Mouse (Mus musculus) embryonic stem cell, embryonic (primary cell): Measurements from ENCODE around the gene Olfr1426.
"Not testable (repeated sequence)": the region's sequence is repeated elsewhere in the genome, so short reads cannot be mapped to it uniquely, and the experiment has no call there.

ENCODE experiments used
- CTCF ChIA-PET, 4 experiments: fragments of 300-600 bp in 2 of 4; fragments of 350-600 bp in 2 of 4; sonication (Branson Sonifier 250); formaldehyde crosslinking; loops; one replicate each; lab custom pipeline; 2022; ENCODE audit warnings: inconsistent platforms in 2 of 4; lab: Charles Lee
- POLR2A ChIA-PET, 4 experiments: fragments of 300-600 bp in 2 of 4; fragments of 350-600 bp in 2 of 4; sonication (Branson Sonifier 250); formaldehyde crosslinking; loops; one replicate each; lab custom pipeline; 2022; ENCODE audit warnings: antibody characterized with exemption in 4 of 4, inconsistent platforms in 1 of 4; lab: Charles Lee

The Olfr1426 gene

GRCm38 (mm10) chr19:12091913-12092312 lies at the start of gene Olfr1426:
TSS of gene Olfr1426 (minus strand) at chr19:12092013.
- ChIA-PET POLR2A (no interaction called here), CTCF (no interaction called here)

GRCm38 (mm10) chr19:12134289-12134688 lies 42.5 kb upstream of the Olfr1426 start:
- ChIA-PET CTCF (no interaction called here), POLR2A (no interaction called here)

GRCm38 (mm10) chr19:12123103-12123502 lies 31.3 kb upstream of the Olfr1426 start, which contains the start of gene Olfr76:
TSS of gene Olfr76 (minus strand) at chr19:12123203.
- POLR2A ChIA-PET: no interaction called here
- CTCF ChIA-PET: no interaction called here

GRCm38 (mm10) chr19:12116464-12116863 lies 24.7 kb upstream of the Olfr1426 start:
- POLR2A ChIA-PET: interaction anchor here in 1 of 4 experiments (0.6 kb wide), 1 partner anchor 106 kb away, joined by 4 read pairs; no protein-coding TSS in a partner anchor
- CTCF ChIA-PET: no interaction called here

- POLR2A ChIA-PET: no interaction called here
- CTCF ChIA-PET: no interaction called here
Measured at GRCm38 (mm10) chr19:12115797-12116196, 24.0 kb upstream of the Olfr1426 start, which contains the start of gene Olfr1428. TSS of gene Olfr1428 (minus strand) at chr19:12115897.

- ChIA-PET POLR2A (no interaction called here), CTCF (no interaction called here)
Measured at GRCm38 (mm10) chr19:12113807-12114206, 22.0 kb upstream of the Olfr1426 start.

- POLR2A ChIA-PET: no interaction called here
- CTCF ChIA-PET: no interaction called here
Measured at GRCm38 (mm10) chr19:12104541-12104940, 12.7 kb upstream of the Olfr1426 start.

GRCm38 (mm10) chr19:12103234-12103633 lies 11.4 kb upstream of the Olfr1426 start, which contains the start of gene Olfr1427:
TSS of gene Olfr1427 (minus strand) at chr19:12103334.
- ChIA-PET POLR2A (no interaction called here), CTCF (no interaction called here)

GRCm38 (mm10) chr19:12077631-12078030 lies 14.2 kb downstream of the Olfr1426 start, which contains the start of gene Olfr1425:
TSS of gene Olfr1425 (minus strand) at chr19:12077731.
- CTCF ChIA-PET: not testable (repeated sequence)
- POLR2A ChIA-PET: interaction anchor here in 1 of 4 experiments (0.6 kb wide), 1 partner anchor 18 kb away, joined by 3 read pairs; no protein-coding TSS in a partner anchor

- CTCF ChIA-PET: not testable (repeated sequence)
- POLR2A ChIA-PET: interaction anchor here in 1 of 4 experiments (1.3 kb wide), 1 partner anchor 51 kb away, joined by 7 read pairs; no protein-coding TSS in a partner anchor
Measured at GRCm38 (mm10) chr19:12069546-12069945, 22.3 kb downstream of the Olfr1426 start.

GRCm38 (mm10) chr19:12067806-12068205 lies 24.0 kb downstream of the Olfr1426 start:
- CTCF ChIA-PET: not testable (repeated sequence)
- POLR2A ChIA-PET: interaction anchor here in 1 of 4 experiments (0.9 kb wide), 1 partner anchor 260 kb away, joined by 3 read pairs; no protein-coding TSS in a partner anchor

GRCm38 (mm10) chr19:12062582-12062981 lies 29.2 kb downstream of the Olfr1426 start, which contains the start of gene Olfr1424:
TSS of gene Olfr1424 (minus strand) at chr19:12062682.
- CTCF ChIA-PET, POLR2A ChIA-PET: not testable (repeated sequence)

- ChIA-PET CTCF (no interaction called here), POLR2A (no interaction called here)
Measured at GRCm38 (mm10) chr19:12043163-12043562, 48.6 kb downstream of the Olfr1426 start.

GRCm38 (mm10) chr19:12041217-12041616 lies 50.6 kb downstream of the Olfr1426 start, which contains the start of gene Olfr1423:
TSS of gene Olfr1423 (minus strand) at chr19:12041317.
- ChIA-PET POLR2A (no interaction called here), CTCF (no interaction called here)

- POLR2A ChIA-PET: interaction anchor here in 1 of 4 experiments (1.0 kb wide), 1 partner anchor 16 kb away, joined by 3 read pairs; no protein-coding TSS in a partner anchor
Measured at GRCm38 (mm10) chr19:12037727-12038126, 54.1 kb downstream of the Olfr1426 start.

More at GRCm38 (mm10) chr19:12037727-12038126, 54.1 kb downstream of the Olfr1426 start:
- CTCF ChIA-PET: no interaction called here
